8 mouse cellular contexts compared by ENCODE assay signal in the genomic region with DNA sequence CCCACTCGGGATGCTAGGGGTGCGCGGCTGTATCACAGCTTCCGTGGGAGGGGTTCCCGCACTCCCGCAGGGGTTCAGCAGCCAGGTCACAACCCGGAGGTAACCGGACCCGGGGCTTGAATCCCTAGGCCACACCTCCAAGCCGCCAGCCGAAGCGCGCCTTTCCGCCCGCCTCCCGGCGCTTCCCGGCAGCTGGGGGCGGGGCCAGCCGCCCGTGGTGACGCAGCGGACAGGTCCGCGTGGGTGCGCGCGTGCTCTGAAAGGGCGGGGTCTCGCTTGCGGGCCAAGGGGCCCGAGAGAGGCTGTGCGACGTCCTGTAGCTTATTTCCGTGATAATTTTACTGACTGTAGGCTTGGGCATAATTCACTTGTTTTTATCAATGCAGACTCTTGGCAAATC. TPM values are rescaled to one million over a fixed set of nuclear protein-coding genes. Genes with fewer than 3 reads are reported as not detected.
A peak's percentile ranks its signal among the peaks of the same experiment; 100 is the strongest.
DNase-seq lines count a peak whose midpoint lies in the region; ATAC-seq lines count a peak whose summit lies in the region.

No protein-coding gene starts in this region.

- peak overlapping the region; percentile 47 for H3K4me3 ChIP-seq in hindbrain, embryonic 14.5 days (replicated peaks; ENCODE audit: low read length)

- ATAC-seq in hindbrain, embryonic 14.5 days (ENCODE audit: low FRiP score): peak; percentile 66

- H3K27me3 ChIP-seq in hindbrain, embryonic 14.5 days (ENCODE audit: control insufficient read depth, insufficient read depth, low read length): no peaks in the 10 kb centered on the region

- H3K4me2 ChIP-seq in hindbrain, embryonic 14.5 days (replicated peaks): peak overlapping the region; percentile 68

- under 1% methylated on average over 34 of the region's 35 CpGs for WGBS in hindbrain, embryonic 14.5 days

- H3K4me1 ChIP-seq in hindbrain, embryonic 14.5 days (replicated peaks; ENCODE audit: control insufficient read depth, insufficient read depth, low read length): peaks cover 14% of the 10 kb centered on the region

- peak; percentile 96 for DNase-seq in T-cell, adult 2 months (ENCODE audit: low spot score)
- peak; percentile 95 to 97 for DNase-seq in cerebellum, postnatal 25 days
- DNase-seq in frontal cortex, postnatal 25 days (ENCODE audit: low spot score in 2 of 2): peak; percentile 69 to 83
- DNase-seq in hindbrain, embryonic 14.5 days (ENCODE audit: low spot score): peak; percentile 86
- peak; percentile 90 for DNase-seq in left cerebral cortex, adult 11 months (ENCODE audit: low spot score)
- peak; percentile 96 for DNase-seq in lung, postnatal 36 days
- peak; percentile 83 for DNase-seq in retina, postnatal 7 days (ENCODE audit: low read depth, low spot score)
- peak; percentile 87 for DNase-seq in urinary bladder, adult 2 months (ENCODE audit: low spot score)

- peak overlapping the region; percentile 61 for H3K9ac ChIP-seq in hindbrain, embryonic 14.5 days

- H3K9me3 ChIP-seq in hindbrain, embryonic 14.5 days (ENCODE audit: control insufficient read depth, low read length): no peaks in the 10 kb centered on the region

- peak overlapping the region; percentile 88 for H3K27ac ChIP-seq in hindbrain, embryonic 14.5 days

- H3K36me3 ChIP-seq in hindbrain, embryonic 14.5 days (replicated peaks; ENCODE audit: control insufficient read depth, insufficient read depth): peaks cover 23% of the 10 kb centered on the region

RNA-seq across cellular contexts. Expression of a gene that starts 7.7 kb away (rescaled TPM):
- 8.3 and 8.8 TPM in 2 replicates for polyA plus RNA-seq in hindbrain, embryonic 14.5 days (2014; fragmentation: Nextera tagmentation; extraction: Ambion mirVana)
- 7.9 and 14.8 TPM in 2 replicates for polyA plus RNA-seq in urinary bladder, adult 2 months (2012; rRNA removed)

RNA-seq across cellular contexts. Expression of a gene that starts 58.4 kb away (rescaled TPM):
- polyA plus RNA-seq in hindbrain, embryonic 14.5 days (2014; fragmentation: Nextera tagmentation; extraction: Ambion mirVana): 23.7 and 28.9 TPM in 2 replicates
- polyA plus RNA-seq in urinary bladder, adult 2 months (2012; rRNA removed): 17.9 and 19.8 TPM in 2 replicates

RNA-seq across cellular contexts. Expression of a gene that starts 59.4 kb away (rescaled TPM):
- polyA plus RNA-seq in hindbrain, embryonic 14.5 days (2014; fragmentation: Nextera tagmentation; extraction: Ambion mirVana): 32.1 and 33.1 TPM in 2 replicates
- polyA plus RNA-seq in urinary bladder, adult 2 months (2012; rRNA removed): 21.0 and 24.0 TPM in 2 replicates

Comparison
In these comparisons a context has a peak if more than half of its experiments do, and no peak if none do; other contexts are left out.
1. Peak in every context shown above with its lines: DNase-seq, ATAC-seq, H3K4me3 ChIP-seq and H3K27ac ChIP-seq.